Mouse (Mus musculus) bone marrow macrophage, adult 2 months (primary cell): ENCODE measurements around the gene Relt.

ENCODE experiments used
- CTCF ChIP-seq: IDR thresholded peaks from 2 replicates; pipeline ENCODE4 v1.5.1; 2012; ENCODE audit warnings: low read depth, mild to moderate bottlenecking, low read length, moderate library complexity
- POLR2A ChIP-seq: IDR thresholded peaks from 2 replicates; pipeline ENCODE4 v1.6.1; 2012; ENCODE audit warnings: mild to moderate bottlenecking, low read depth, low read length, borderline replicate concordance

- TF ChIP-seq CTCF, result no peak
- no peak for TF ChIP-seq POLR2A
Observed at GRCm38 (mm10) chr7:100873197-100873596, 10.0 kb upstream of the Relt start.
